Mouse (Mus musculus) midbrain, postnatal 0 days (tissue): ENCODE measurements around the gene Vwce. TPM values are rescaled to one million over a fixed set of nuclear protein-coding genes. Genes with fewer than 3 reads are reported as not detected.

Experiments
- ATAC-seq: fragments of 200-750 bp; cut with Nextera tagmentation; 2 replicates; pipeline ENCODE4 v1.8.0; 2017; ENCODE audit warnings: moderate number of reproducible peaks, mild to moderate bottlenecking, moderate TSS enrichment, moderate library complexity; ENCODE audit not compliant: low FRiP score
- DNase-seq: peaks from one replicate; pipeline ENCODE4 v3.0.0-alpha.2; 2015; ENCODE audit warnings: low spot score
- H3K27ac ChIP-seq: fragments of 300-500 bp; sonication (generic); 2 replicates; pipeline ENCODE4 v1.5.1; 2014; ENCODE audit warnings: low read depth, mild to moderate bottlenecking, low read length, mixed read lengths
- H3K27me3 ChIP-seq: fragments of 300-500 bp; sonication (generic); 2 replicates; pipeline ENCODE4 v1.6.1; 2014; ENCODE audit warnings: low read length, control low read depth, mixed read lengths; ENCODE audit not compliant: insufficient read depth
- H3K36me3 ChIP-seq: fragments of 300-500 bp; sonication (generic); 2 replicates; pipeline ENCODE4 v1.6.1; 2014; ENCODE audit warnings: low read length, control low read depth, mixed read lengths; ENCODE audit not compliant: insufficient read depth
- H3K4me1 ChIP-seq: fragments of 300-500 bp; sonication (generic); 2 replicates; pipeline ENCODE4 v1.6.1; 2014; ENCODE audit warnings: mild to moderate bottlenecking, control low read depth, antibody characterized with exemption, low read length, mixed read lengths; ENCODE audit not compliant: insufficient read depth
- H3K4me2 ChIP-seq: fragments of 300-500 bp; sonication (generic); 2 replicates; pipeline ENCODE4 v1.6.1; 2014; ENCODE audit warnings: low read depth, mild to moderate bottlenecking, low read length, mixed read lengths; ENCODE audit not compliant: poor library complexity, severe bottlenecking
- H3K4me3 ChIP-seq: fragments of 300-500 bp; sonication (generic); 2 replicates; pipeline ENCODE4 v1.5.1; 2014; ENCODE audit warnings: low read depth, mild to moderate bottlenecking, low read length, moderate library complexity
- H3K9ac ChIP-seq: fragments of 300-500 bp; sonication (generic); replicated peaks from 2 replicates; pipeline ENCODE4 v1.6.1; 2014; ENCODE audit warnings: mild to moderate bottlenecking, low read length, moderate library complexity, mixed read lengths; ENCODE audit not compliant: poor library complexity, severe bottlenecking
- H3K9me3 ChIP-seq: fragments of 300-500 bp; sonication (generic); 2 replicates; pipeline ENCODE4 v1.6.1; 2016; ENCODE audit warnings: low read length, control low read depth
- CTCF ChIP-seq: IDR thresholded peaks from 2 replicates; pipeline ENCODE4 v1.5.1; 2016; ENCODE audit warnings: antibody characterized with exemption, mild to moderate bottlenecking
- WGBS: fragments of 180-500 bp; shearing (Covaris S2); extraction: QIAGEN DNeasy Blood & Tissue Kit; methylation state at CpG from one replicate; pipeline ENCODE4 v1.1.7; 2014; 5-methylcytosine and 5-hydroxymethylcytosine counted together
- polyA plus RNA-seq: library from polyadenylated mRNA; unstranded; fragments of >200 nt; fragmentation: Nextera tagmentation; extraction: Ambion mirVana; gene quantifications from 2 replicates; pipeline ENCODE4 v1.2.1, GENCODE M21; 2015
- total RNA-seq: library from RNA; depleted of rRNA; stranded (reverse); fragments of >200 nt; gene quantifications from 2 replicates; pipeline ENCODE4 v1.2.3, GENCODE M21; 2014

Vwce gene
- total and polyA plus RNA-seq, 2 experiments from 2014 or later = 2.2 to 2.6 TPM

GRCm38 (mm10) chr19:10656058-10656457, 22.0 kb downstream of the Vwce start:
- H3K27ac ChIP-seq = no peak overlapping the region
- no peaks in the 10 kb centered on the region for H3K27me3 ChIP-seq
- no peak for ATAC-seq
- no peaks in the 10 kb centered on the region for H3K9me3 ChIP-seq
- no peaks in the 10 kb centered on the region for H3K4me1 ChIP-seq
- H3K4me2 ChIP-seq = no peak overlapping the region
- WGBS = 62% methylated on average over 3 of the region's 3 CpGs
- no peak for TF ChIP-seq CTCF
- DNase-seq = no peak
- H3K4me3 ChIP-seq = no peak overlapping the region
- H3K36me3 ChIP-seq = no peaks in the 10 kb centered on the region
- H3K9ac ChIP-seq = no peak overlapping the region

GRCm38 (mm10) chr19:10657742-10658141, 23.7 kb downstream of the Vwce start:
- Histone ChIP-seq H3K4me3 (no peak overlapping the region), H3K4me1 (no peaks in the 10 kb centered on the region), H3K27ac (no peak overlapping the region), H3K9me3 (no peaks in the 10 kb centered on the region), H3K27me3 (no peaks in the 10 kb centered on the region), H3K9ac (no peak overlapping the region), H3K4me2 (no peak overlapping the region), H3K36me3 (no peaks in the 10 kb centered on the region)
- no peak for DNase-seq
- TF ChIP-seq CTCF = no peak
- ATAC-seq = no peak
- WGBS = 85% methylated on average over 5 of the region's 5 CpGs

- Histone ChIP-seq H3K4me2 (no peak overlapping the region), H3K27ac (no peak overlapping the region), H3K27me3 (no peaks in the 10 kb centered on the region), H3K36me3 (no peaks in the 10 kb centered on the region), H3K9ac (no peak overlapping the region), H3K9me3 (no peaks in the 10 kb centered on the region), H3K4me3 (no peak overlapping the region), H3K4me1 (no peaks in the 10 kb centered on the region)
- no peak for DNase-seq
- no peak for ATAC-seq
- TF ChIP-seq CTCF = no peak
- 82% methylated on average over 2 of the region's 2 CpGs for WGBS
These were observed 24.4 kb downstream of the Vwce start for GRCm38 (mm10) chr19:10658406-10658805.

- Histone ChIP-seq H3K9ac (no peak overlapping the region), H3K27ac (no peak overlapping the region), H3K4me3 (no peak overlapping the region), H3K27me3 (no peaks in the 10 kb centered on the region), H3K9me3 (no peaks in the 10 kb centered on the region), H3K36me3 (no peaks in the 10 kb centered on the region), H3K4me2 (no peak overlapping the region), H3K4me1 (no peaks in the 10 kb centered on the region)
- TF ChIP-seq CTCF = no peak
- WGBS = 71% methylated on average over 5 of the region's 5 CpGs
- DNase-seq (no peak), ATAC-seq (no peak)
These were observed 27.4 kb downstream of the Vwce start for GRCm38 (mm10) chr19:10661373-10661772.

GRCm38 (mm10) chr19:10661919-10662318, 27.9 kb downstream of the Vwce start:
- WGBS = 87% methylated on average over 2 of the region's 2 CpGs
- no peak for ATAC-seq

GRCm38 (mm10) chr19:10662665-10663064, 28.7 kb downstream of the Vwce start:
- ATAC-seq (no peak), DNase-seq (no peak)
- no peaks in the 10 kb centered on the region for H3K27me3 ChIP-seq
- no peak overlapping the region for H3K9ac ChIP-seq
- H3K27ac ChIP-seq = no peak overlapping the region
- H3K4me2 ChIP-seq = no peak overlapping the region
- no peaks in the 10 kb centered on the region for H3K4me1 ChIP-seq
- H3K9me3 ChIP-seq = no peaks in the 10 kb centered on the region
- H3K4me3 ChIP-seq = no peak overlapping the region
- H3K36me3 ChIP-seq = no peaks in the 10 kb centered on the region
- 86% methylated on average over 3 of the region's 3 CpGs for WGBS
- TF ChIP-seq CTCF = no peak

More at GRCm38 (mm10) chr19:10661919-10662318, 27.9 kb downstream of the Vwce start:
- H3K4me1 ChIP-seq = no peaks in the 10 kb centered on the region
- H3K9me3 ChIP-seq = no peaks in the 10 kb centered on the region
- no peak for DNase-seq
- H3K4me3 ChIP-seq = no peak overlapping the region
- H3K27ac ChIP-seq = no peak overlapping the region
- no peaks in the 10 kb centered on the region for H3K36me3 ChIP-seq
- H3K9ac ChIP-seq = no peak overlapping the region
- no peak overlapping the region for H3K4me2 ChIP-seq
- no peaks in the 10 kb centered on the region for H3K27me3 ChIP-seq
- no peak for TF ChIP-seq CTCF
